Mouse (Mus musculus) ES-Bruce4 (cell line): ENCODE data around the gene Rcor3.

Experiments used
- CTCF ChIP-seq: IDR thresholded peaks from one replicate; pipeline ENCODE4 v1.8.1; 2011; ENCODE audit warnings: low read depth, low read length
- EP300 ChIP-seq: IDR thresholded peaks from 2 replicates; pipeline ENCODE4 v1.6.1; 2011; ENCODE audit warnings: low read depth, low read length; ENCODE audit not compliant: insufficient read depth
- POLR2A ChIP-seq: IDR thresholded peaks from one replicate; pipeline ENCODE4 v1.8.1; 2011; ENCODE audit warnings: low read length; ENCODE audit not compliant: insufficient read depth

DNA sequence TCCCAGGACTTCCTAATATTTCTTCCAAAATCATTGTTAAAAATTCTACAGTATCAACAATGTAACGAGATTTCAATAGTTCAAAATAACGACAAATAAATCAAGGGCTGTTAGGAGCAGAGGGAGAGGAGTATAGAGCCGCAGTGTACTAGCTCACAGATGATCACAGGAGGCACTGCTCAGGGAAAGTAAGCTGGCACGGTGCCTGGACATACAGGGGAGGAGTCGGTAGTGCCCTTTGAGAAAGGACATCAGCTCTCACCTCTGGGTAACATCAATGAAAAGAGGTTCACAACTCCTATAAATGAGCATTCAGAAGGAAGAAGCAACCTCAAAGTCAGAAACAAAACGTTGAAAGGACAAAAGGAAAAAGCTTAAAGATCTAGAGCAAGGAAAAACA lies 28.7 kb downstream of the Rcor3 start:
- TF ChIP-seq CTCF (no peak), EP300 (no peak), POLR2A (no peak)
